14 mouse cellular contexts compared by ENCODE assay signal in genomic region chr19:25486561-25486960, GRCm38 (mm10). TPM values are rescaled to one million over a fixed set of nuclear protein-coding genes. Genes with fewer than 3 reads are reported as not detected.
DNase-seq lines count a peak whose midpoint lies in the region; ATAC-seq lines count a peak whose summit lies in the region.
"Had no signal": no experiment of that assay in that cellular context is flagged by ENCODE, and none has a peak within 500 bp of the region (broad histone marks: within the 10 kb centered on the region; RNA-seq: fewer than 3 reads in every experiment).

No protein-coding gene starts in this region.

- H3K9me3 ChIP-seq in hindbrain, embryonic 12.5 days (replicated peaks), result no peaks in the 10 kb centered on the region
- H3K9me3 ChIP-seq in hindbrain, embryonic 14.5 days (ENCODE audit: control insufficient read depth, low read length), result no peaks in the 10 kb centered on the region
- H3K9me3 ChIP-seq in embryonic facial prominence, embryonic 14.5 days (ENCODE audit: control insufficient read depth, low read length), result no peaks in the 10 kb centered on the region
- H3K9me3 ChIP-seq: liver, embryonic 13.5 days had no signal

- peaks cover 27% of the 10 kb centered on the region for H3K27me3 ChIP-seq in hindbrain, embryonic 12.5 days
- peaks cover 20% of the 10 kb centered on the region for H3K27me3 ChIP-seq in hindbrain, embryonic 14.5 days (ENCODE audit: control insufficient read depth, insufficient read depth, low read length)
- peaks cover 23% of the 10 kb centered on the region; the same call in 1 of the 2 replicates for H3K27me3 ChIP-seq in embryonic facial prominence, embryonic 14.5 days (replicated peaks; ENCODE audit: control insufficient read depth, insufficient read depth, low read length)

- H3K4me3 ChIP-seq in hindbrain, embryonic 12.5 days, result no peak overlapping the region
- no peak overlapping the region for H3K4me3 ChIP-seq in hindbrain, embryonic 14.5 days (replicated peaks; ENCODE audit: low read length)
- no peak overlapping the region for H3K4me3 ChIP-seq in embryonic facial prominence, embryonic 14.5 days (ENCODE audit: low read depth, low read length)
- H3K4me3 ChIP-seq: liver, embryonic 13.5 days had no signal

- ATAC-seq in hindbrain, embryonic 12.5 days (ENCODE audit: low FRiP score), result no peak
- ATAC-seq in hindbrain, embryonic 14.5 days (ENCODE audit: low FRiP score), result no peak
- ATAC-seq in embryonic facial prominence, embryonic 14.5 days (ENCODE audit: low read depth), result no peak
- ATAC-seq in megakaryocyte, adult 5-6 weeks (ENCODE audit: poor library complexity, severe bottlenecking), result no peak

- peaks cover 5% of the 10 kb centered on the region for H3K4me1 ChIP-seq in hindbrain, embryonic 12.5 days
- no peaks in the 10 kb centered on the region for H3K4me1 ChIP-seq in hindbrain, embryonic 14.5 days (replicated peaks; ENCODE audit: control insufficient read depth, insufficient read depth, low read length)
- H3K4me1 ChIP-seq in embryonic facial prominence, embryonic 14.5 days (ENCODE audit: control insufficient read depth, insufficient read depth, low read length), result no peaks in the 10 kb centered on the region
- H3K4me1 ChIP-seq: liver, embryonic 13.5 days had no signal

- H3K36me3 ChIP-seq in hindbrain, embryonic 12.5 days, result no peaks in the 10 kb centered on the region
- no peaks in the 10 kb centered on the region for H3K36me3 ChIP-seq in hindbrain, embryonic 14.5 days (replicated peaks; ENCODE audit: control insufficient read depth, insufficient read depth)
- H3K36me3 ChIP-seq in embryonic facial prominence, embryonic 14.5 days (ENCODE audit: control insufficient read depth, insufficient read depth, low read length), result no peaks in the 10 kb centered on the region
- H3K36me3 ChIP-seq: liver, embryonic 13.5 days had no signal

- H3K27ac ChIP-seq in hindbrain, embryonic 12.5 days, result no peak overlapping the region
- H3K27ac ChIP-seq in hindbrain, embryonic 14.5 days, result no peak overlapping the region
- no peak overlapping the region for H3K27ac ChIP-seq in embryonic facial prominence, embryonic 14.5 days (replicated peaks; ENCODE audit: low read depth, low read length)
- H3K27ac ChIP-seq: liver, embryonic 13.5 days had no signal

- 18% methylated on average over 14 of the region's 14 CpGs for WGBS in hindbrain, embryonic 12.5 days
- WGBS in hindbrain, embryonic 14.5 days, result 18% methylated on average over 14 of the region's 14 CpGs
- 13% methylated on average over 14 of the region's 14 CpGs for WGBS in embryonic facial prominence, embryonic 14.5 days

- DNase-seq in adrenal gland, postnatal 36 days, result peak; percentile 12 to 17
- DNase-seq in adrenal gland, adult 8-10 months, result no peak
- DNase-seq in hindbrain, embryonic 14.5 days (ENCODE audit: low spot score), result no peak
- DNase-seq in ES-CJ7 (ENCODE audit: low read depth, low spot score), result peak; percentile 94
- DNase-seq in embryonic facial prominence, embryonic 14.5 days (ENCODE audit: low spot score), result no peak
- no peak for DNase-seq in layer of hippocampus, adult 11-12 months (ENCODE audit: low spot score)
- DNase-seq: cerebellum, adult 9-11 months; kidney, adult 11 months; liver, embryonic 13.5 days; lung, postnatal 4 days; thymus, adult 2 months had no signal

- no peak overlapping the region for H3K9ac ChIP-seq in hindbrain, embryonic 12.5 days
- no peak overlapping the region for H3K9ac ChIP-seq in hindbrain, embryonic 14.5 days
- no peak overlapping the region for H3K9ac ChIP-seq in embryonic facial prominence, embryonic 14.5 days (ENCODE audit: low read depth, low read length)
- H3K9ac ChIP-seq: liver, embryonic 13.5 days had no signal

- H3K4me2 ChIP-seq in hindbrain, embryonic 12.5 days (replicated peaks), result peak overlapping the region; percentile 22
- H3K4me2 ChIP-seq in hindbrain, embryonic 14.5 days (replicated peaks), result no peak overlapping the region
- peak overlapping the region; percentile 3; the same call in 1 of the 2 replicates for H3K4me2 ChIP-seq in embryonic facial prominence, embryonic 14.5 days (ENCODE audit: low read depth, low read length)
- H3K4me2 ChIP-seq: liver, embryonic 13.5 days had no signal

RNA-seq across cellular contexts. Expression of gene Dmrt1, which starts 18.9 kb away (rescaled TPM):
- not detected for total RNA-seq in adrenal gland, postnatal 36 days (2021)
- total RNA-seq in adrenal gland, adult 8-10 months (2022), result not detected
- polyA plus RNA-seq in hindbrain, embryonic 12.5 days (2016; fragmentation: Nextera tagmentation; extraction: Ambion mirVana), result not detected in 2 replicates
- polyA plus RNA-seq in hindbrain, embryonic 14.5 days (2014; fragmentation: Nextera tagmentation; extraction: Ambion mirVana), result not detected in 2 replicates
- 0.20 and 0.29 TPM in 2 replicates for polyA plus RNA-seq in embryonic facial prominence, embryonic 14.5 days (2014; fragmentation: Nextera tagmentation; extraction: Ambion mirVana)
- total RNA-seq in megakaryocyte, adult 5-6 weeks (2015), result not detected in 2 replicates
- total RNA-seq in megakaryocyte, adult 5-6 weeks (2017), result not detected in 2 replicates
- total RNA-seq: layer of hippocampus, postnatal 14 days had no signal
- polyA plus RNA-seq: liver, embryonic 13.5 days; thymus, adult 2 months had no signal

Comparison
In these comparisons a context has a peak if more than half of its experiments do, and no peak if none do; other contexts are left out.
1. DNase-seq: peak in adrenal gland, postnatal 36 days (2 of 2) and ES-CJ7 (single experiment); none in adrenal gland, adult 8-10 months (single experiment), hindbrain, embryonic 14.5 days (single experiment), embryonic facial prominence, embryonic 14.5 days (single experiment) and layer of hippocampus, adult 11-12 months (single experiment).